Mouse (Mus musculus) cerebellum, postnatal 14 days (tissue): ENCODE measurements at regions not wholly inside any gene's neighbourhood (a gene's known extent, or its start where the extent isn't known, plus 50 kb on each side); places are given as distances from the start of the nearest gene placed in this dataset.

Experiments used
- DNase-seq, 2 experiments: peaks; one replicate each; pipeline ENCODE4 v3.0.0; 2021; ENCODE audit warnings: mixed read lengths in 2 of 2

DNA sequence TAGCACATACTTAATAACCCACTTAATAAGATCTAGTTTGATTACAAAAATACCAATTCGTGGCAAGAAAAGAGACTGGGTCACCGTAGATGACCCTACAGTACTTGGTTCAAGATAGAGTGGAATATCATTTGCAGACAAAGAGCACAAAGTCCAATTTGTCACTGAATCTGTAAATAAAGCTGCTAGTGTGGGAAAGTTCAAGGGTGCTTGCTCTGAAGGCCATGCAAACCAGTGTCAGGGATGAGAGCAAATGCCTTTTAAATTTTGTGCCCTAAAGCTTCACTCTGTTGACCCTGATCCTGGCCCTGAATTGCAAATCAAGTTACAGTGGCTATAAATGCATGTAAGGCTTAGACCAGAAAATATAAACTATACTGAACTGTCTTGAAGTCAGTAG lies 113.1 kb downstream of the Cd55b start:
- no peak for DNase-seq

DNA sequence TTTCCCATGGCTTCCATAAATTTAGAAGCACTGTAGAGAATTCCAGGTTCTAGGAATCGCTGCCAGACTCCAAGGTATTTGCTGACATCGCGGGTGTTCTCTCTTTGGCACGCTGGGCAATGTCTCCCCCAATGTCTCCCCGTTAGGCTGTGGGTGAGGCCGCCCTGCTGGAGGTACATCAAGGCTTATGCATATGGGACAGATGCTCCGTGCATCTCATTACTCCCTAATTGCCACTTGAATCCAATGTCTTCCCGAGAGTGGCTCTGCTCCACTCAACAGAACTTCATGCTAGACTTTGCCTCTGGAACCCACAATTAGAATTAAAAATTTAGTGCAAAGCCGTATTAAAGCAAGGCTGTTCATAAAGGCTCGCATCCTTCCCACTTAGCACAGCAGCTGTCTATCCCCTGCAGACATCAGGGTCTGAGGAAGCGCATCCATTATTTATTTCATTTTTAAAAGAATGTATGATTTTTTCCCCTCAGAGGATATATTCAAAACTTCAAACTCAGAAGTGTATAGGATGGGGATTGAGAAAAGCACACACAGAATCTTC lies 120.9 kb downstream of the Cd55b start:
- DNase-seq: no peak

DNA sequence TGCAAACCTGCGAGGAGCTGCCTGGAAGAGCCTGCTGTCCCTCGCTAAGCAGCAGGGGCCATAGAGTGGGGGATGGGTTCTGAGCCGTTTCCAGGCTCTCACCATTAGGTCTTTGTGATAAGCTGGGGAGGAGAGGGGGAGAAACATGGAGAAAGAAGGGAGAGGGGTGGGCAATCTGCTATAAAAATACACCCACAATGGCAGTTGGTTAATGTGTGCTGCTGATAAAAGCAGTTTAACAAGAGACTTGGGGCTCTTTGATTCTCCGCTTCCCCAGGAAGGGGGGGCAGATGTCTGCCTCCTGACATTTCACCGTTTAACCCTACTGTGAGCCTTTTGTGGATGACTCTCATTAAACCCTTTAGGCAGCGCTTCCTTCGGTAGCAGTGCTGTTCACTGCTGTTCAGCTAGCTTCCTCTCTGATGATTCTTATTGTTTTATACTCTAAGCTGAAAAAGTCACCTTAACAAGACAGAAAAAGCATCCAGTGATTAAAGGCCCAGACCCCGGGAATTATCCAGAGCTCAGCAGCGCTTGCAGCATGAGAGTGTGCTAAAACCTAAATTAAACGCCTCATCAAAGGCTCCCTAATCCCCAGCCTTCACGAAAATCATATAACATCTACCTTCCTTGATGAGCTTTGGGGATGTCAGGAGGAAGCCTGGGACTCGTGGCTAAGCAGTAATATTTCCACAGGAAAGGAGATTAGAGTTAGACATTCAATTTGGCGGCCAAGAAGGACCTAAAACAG lies 122.6 kb downstream of the Cd55b start:
- peak; percentile 39 to 47 for DNase-seq

DNA sequence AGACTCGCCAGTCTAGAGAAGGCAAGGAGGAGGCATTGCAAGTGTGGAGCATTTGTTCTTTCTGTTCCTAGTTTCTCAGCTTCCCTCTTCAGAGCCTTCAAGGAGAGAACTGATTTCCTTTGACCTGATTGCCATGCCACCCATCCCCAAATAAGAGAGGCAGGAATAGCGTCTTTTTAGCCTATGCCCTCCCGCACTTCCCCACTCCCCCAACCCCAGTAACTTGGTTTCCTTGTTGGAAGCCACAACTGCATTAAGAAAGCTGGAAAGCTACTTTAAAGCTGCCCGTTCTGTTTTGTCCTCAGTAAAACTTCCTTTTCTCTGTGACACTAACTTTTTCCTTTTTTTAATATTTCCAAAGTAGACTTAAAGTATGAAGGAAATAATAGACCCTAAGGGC lies 123.2 kb downstream of the Cd55b start:
- DNase-seq: no peak

DNA sequence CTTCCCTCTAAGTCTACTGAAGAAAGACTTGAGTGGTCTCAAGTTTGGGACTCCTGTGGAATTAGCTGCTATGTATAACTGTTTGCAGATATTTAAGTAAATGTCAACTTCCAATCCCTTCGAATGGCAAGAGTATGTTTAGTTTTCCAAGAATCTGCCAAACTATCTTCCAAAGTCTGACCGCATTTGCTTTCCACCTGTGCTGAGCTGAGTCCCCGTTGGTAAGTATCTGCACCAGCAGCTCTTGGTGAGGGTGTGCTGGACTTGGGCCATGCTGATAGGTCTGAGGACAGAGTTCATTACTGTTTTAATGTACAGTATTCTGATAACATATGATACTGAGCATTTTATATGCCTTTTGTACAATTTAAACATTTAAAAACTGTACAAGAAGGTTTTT lies 123.7 kb downstream of the Cd55b start:
- no peak for DNase-seq

DNA sequence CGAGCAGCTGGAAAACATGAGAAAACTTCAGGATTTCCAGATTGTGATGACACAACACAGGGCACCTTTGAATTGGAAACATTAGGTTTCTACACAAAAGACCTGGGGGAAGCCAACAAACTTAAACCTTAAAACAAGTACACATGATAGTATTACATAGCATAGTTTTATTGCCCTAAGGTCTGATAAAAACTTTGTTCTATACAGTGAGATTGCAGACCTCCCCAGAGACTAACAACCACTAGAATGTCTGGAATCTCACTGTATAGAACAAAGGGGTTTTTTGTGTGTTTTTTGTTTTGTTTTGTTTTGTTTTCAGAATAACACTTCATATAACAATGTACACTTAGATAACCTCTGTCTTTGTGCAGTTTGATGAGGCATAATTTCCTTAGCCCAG lies 124.2 kb downstream of the Cd55b start:
- no peak for DNase-seq

DNA sequence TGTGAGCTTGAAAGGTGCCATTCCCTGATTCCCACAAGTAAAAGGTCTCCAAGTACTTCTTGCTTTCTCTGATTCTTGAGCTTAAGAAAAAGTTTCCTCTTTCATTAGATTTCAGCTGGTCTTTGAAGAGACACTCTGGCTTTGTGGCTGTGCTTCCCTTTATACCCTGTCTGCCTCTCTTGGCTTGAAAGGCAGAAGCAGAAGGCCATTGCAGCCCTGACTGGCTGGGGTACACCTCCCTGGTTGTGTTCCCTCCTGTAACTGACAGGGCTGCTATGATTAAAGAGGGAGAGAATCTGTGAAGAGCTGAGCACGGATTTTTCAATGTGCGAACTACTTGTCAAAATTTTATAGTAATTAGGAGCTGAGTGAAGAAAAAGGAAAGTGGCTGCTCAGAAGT lies 125.3 kb downstream of the Cd55b start:
- no peak for DNase-seq

DNA sequence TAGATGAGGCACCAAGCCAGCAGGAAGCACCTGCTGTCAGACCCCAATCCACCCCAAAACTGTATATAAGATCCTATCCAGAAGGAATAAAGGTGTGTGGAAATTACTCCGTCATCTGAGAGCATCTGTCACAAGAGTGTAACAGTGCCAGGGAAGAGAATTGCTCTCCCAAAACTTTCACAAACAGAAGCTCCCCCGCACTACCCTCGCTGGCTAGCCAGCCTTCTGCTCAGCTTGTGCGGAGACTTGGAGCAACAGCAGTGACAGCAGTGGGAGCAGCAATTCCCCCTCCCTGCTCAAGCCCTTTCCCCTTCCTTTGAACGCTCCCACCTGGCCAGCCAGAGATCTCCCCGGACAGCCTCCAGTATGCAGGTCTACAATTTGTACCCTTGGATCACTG lies 136.9 kb downstream of the Cd55b start:
- no peak for DNase-seq

DNA sequence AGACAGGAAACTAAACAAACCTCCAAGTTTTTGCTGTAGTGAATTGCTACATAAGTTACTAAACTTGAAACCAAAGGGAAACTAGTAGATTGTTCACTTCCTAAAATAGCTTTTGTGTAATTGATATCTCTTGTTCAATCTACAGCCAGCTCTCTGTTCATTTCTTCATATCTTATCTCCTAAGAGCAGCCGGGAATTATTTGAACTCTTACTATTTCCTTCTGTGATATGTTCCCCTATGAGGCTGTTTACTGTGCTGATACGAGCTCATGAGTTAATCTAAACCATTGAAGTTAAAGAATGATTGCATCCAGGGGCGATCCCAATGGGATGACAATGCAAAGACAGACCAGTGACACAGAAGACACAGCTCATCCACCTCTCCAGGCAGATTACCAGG lies 140.7 kb downstream of the Cd55b start:
- no peak for DNase-seq

DNA sequence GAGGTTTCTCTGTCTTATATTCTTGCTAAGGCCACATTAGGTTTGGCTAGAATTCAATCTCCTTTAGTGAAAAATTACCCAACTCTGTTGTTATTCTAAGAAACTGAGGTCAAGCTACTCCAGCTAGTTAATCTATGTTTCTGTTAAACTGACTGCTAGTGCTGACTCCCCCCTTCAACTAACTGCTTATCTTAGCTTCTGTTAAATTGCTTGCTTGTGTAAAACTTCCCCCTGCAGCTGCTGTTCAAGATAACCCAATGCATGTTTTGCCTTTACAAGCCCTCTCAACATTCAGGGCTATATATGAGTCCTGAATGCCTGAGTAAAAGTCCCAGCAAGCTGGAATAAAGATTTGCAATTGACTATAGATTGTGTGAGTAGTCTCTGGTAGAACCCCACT lies 143.6 kb downstream of the Cd55b start:
- no peak for DNase-seq

DNA sequence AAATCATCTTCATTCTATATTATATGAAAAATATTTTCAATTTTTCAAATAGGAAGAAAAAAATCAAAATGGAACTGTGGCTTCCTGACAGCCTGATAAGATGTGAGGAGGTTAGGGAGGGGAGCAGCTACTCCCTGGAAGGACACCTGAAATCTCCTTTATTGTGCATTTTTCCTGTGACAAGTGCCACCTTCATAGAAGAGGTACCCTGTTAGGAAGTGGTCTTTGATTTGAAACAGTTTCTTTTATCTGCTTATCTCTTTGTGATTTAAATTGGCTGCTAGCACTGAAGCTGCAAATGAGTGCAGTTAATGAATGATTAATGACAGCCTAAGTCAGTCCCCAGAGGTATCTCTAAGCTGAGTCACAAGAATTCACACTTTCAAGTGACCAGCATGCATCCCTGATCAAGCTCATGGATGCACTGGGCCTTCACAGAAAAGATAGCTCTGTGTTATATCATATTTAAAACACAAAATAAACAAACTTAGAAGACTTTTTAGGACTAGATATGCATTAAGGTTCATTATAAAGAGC lies 144.7 kb downstream of the Cd55b start:
- DNase-seq: no peak

DNA sequence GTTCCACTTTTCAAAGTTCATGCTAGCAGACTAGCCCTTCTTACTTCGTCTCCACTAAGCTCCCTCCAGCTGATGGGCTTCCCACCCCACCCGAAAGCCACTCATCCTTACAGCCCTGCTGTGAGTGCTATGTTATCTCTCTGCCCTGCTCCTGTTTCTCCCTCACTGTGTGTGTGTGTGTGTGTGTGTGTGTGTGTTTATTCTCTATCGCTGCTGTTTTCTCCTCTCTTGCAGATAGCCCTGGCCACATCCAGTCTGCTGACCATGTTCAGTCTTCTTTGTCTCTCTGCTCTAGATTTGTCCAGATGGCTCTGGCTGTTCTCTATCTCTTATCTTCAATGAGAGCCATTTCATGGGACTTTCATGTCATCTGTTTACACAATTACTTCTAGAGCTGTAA lies 145.9 kb downstream of the Cd55b start:
- no peak for DNase-seq

DNA sequence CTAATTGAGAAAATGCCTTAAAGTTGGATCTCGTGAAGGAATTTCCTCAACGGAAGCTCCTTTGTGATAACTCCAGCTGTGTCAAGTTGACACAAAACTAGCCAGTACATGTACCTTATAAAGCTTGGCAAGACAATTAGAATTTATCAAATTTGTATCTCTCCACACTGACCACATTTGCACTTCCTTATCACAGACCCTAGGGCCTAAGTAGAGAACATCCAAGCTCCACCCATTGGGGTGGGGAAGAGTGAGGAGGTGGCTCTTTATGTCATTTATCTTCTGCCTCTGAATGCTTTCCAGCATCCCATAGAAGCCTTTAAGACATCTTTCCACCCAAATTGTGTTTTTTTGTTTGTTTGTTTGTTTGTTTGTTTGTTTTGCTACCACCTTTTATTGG lies 146.8 kb downstream of the Cd55b start:
- DNase-seq: no peak

DNA sequence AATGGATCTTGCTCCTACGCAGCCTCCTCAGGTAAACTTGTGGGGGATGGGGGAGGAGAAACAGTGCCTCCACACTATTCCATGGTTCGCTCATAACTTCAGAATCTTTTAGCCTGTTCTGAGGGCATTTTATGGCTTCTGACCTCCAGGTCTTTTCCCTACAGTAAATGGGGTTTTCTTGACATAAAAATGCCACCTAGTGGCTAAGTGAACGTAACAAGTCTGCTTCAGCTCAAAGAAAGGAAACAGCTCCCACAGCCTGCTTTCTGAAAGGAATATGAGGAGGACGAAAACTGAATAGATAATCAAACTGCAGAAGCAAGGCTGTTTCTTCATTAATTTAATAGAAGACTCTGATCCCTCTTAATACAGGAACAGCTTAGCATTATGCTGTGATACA lies 148.3 kb downstream of the Cd55b start:
- no peak for DNase-seq

DNA sequence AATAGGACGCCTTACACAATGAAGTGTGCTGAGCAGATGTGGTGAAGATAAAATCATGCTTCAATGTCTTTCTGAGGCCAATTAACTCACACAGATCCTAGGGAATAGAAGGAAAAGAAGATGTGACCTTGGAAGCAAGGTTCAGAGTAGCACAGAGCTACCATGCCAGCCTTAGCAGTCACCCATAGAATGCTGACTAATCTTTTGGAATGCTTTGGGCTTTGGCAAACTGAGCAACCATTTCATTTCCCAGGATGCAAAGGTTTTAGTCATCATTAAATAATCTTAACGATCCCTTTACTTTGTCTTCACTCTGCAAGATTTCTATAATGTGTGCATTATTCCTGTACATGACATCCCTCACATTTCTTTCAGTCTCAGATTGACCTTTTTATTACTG lies 152.4 kb downstream of the Cd55b start:
- DNase-seq: no peak
